ENCODE assay signal across 7 mouse cellular contexts in genomic region chr13:23752742-23753172, GRCm38 (mm10). TPM values are rescaled to one million over a fixed set of nuclear protein-coding genes. Genes with fewer than 3 reads are reported as not detected.
A peak's percentile ranks its signal among the peaks of the same experiment; 100 is the strongest.
DNase-seq lines count a peak whose midpoint lies in the region; ATAC-seq and TF ChIP-seq lines count a peak whose summit lies in the region.

No protein-coding gene starts in this region.

- H3K4me3 ChIP-seq in C2C12 (ENCODE audit: insufficient read depth, poor library complexity, severe bottlenecking): peak overlapping the region; percentile 7
- H3K4me3 ChIP-seq in forebrain, embryonic 13.5 days: peak overlapping the region; percentile 39
- peak overlapping the region; percentile 60 for H3K4me3 ChIP-seq in liver, embryonic 16.5 days (ENCODE audit: low read depth, low read length)

- H3K4me2 ChIP-seq in forebrain, embryonic 13.5 days: peak overlapping the region; percentile 56
- H3K4me2 ChIP-seq in liver, embryonic 16.5 days (ENCODE audit: low read depth, low read length): peak overlapping the region; percentile 53

- peak overlapping the region; percentile 81 for H3K27ac ChIP-seq in forebrain, embryonic 13.5 days
- H3K27ac ChIP-seq in liver, embryonic 16.5 days (ENCODE audit: low read length): peak overlapping the region; percentile 95

- H3K79me3 ChIP-seq in C2C12 (ENCODE audit: low read depth): no peaks in the 10 kb centered on the region

- H3K9ac ChIP-seq in forebrain, embryonic 13.5 days: peak overlapping the region; percentile 69
- H3K9ac ChIP-seq in liver, embryonic 16.5 days (ENCODE audit: low read depth, low read length): peak overlapping the region; percentile 77

- DNase-seq in 3T3-L1 (ENCODE audit: low read depth, low spot score): peak; percentile 36
- DNase-seq in urinary bladder, postnatal 36 days (ENCODE audit: low spot score in 2 of 2): no peak
- no peak for DNase-seq in cerebellum, adult 11-12 months
- no peak for DNase-seq in gastrocnemius, adult 8-10 months (ENCODE audit: low spot score in 2 of 2)

- H3ac ChIP-seq in C2C12 (ENCODE audit: control insufficient read depth, insufficient read length, low read depth): peak overlapping the region; percentile 59

- H3K4me1 ChIP-seq in forebrain, embryonic 13.5 days: peaks cover 23% of the 10 kb centered on the region
- peaks cover 25% of the 10 kb centered on the region for H3K4me1 ChIP-seq in liver, embryonic 16.5 days (ENCODE audit: control insufficient read depth, low read depth, low read length)

- H3K36me3 ChIP-seq in C2C12 (ENCODE audit: control insufficient read depth, insufficient read depth): no peaks in the 10 kb centered on the region
- H3K36me3 ChIP-seq in forebrain, embryonic 13.5 days (ENCODE audit: poor library complexity, severe bottlenecking): no peaks in the 10 kb centered on the region
- H3K36me3 ChIP-seq in liver, embryonic 16.5 days (ENCODE audit: control insufficient read depth, insufficient read depth): no peaks in the 10 kb centered on the region

- WGBS in forebrain, embryonic 13.5 days: 2% methylated on average over 6 of the region's 6 CpGs
- 4% methylated on average over 6 of the region's 6 CpGs for WGBS in liver, embryonic 16.5 days (ENCODE audit: insufficient replicate concordance)

- TF ChIP-seq CTCF in C2C12 (IDR thresholded peaks at IDR 0.05; ENCODE audit: control insufficient read depth, insufficient read depth, insufficient read length): no peak

- no peak for ATAC-seq in forebrain, embryonic 13.5 days
- ATAC-seq in liver, embryonic 16.5 days (ENCODE audit: low read depth): no peak

- H3K9me3 ChIP-seq in forebrain, embryonic 13.5 days (replicated peaks): no peaks in the 10 kb centered on the region
- H3K9me3 ChIP-seq in liver, embryonic 16.5 days (replicated peaks; ENCODE audit: control insufficient read depth, low read length): no peaks in the 10 kb centered on the region

- H3K79me2 ChIP-seq in C2C12 (ENCODE audit: control insufficient read depth, insufficient read depth): no peaks in the 10 kb centered on the region

- H3K27me3 ChIP-seq in C2C12 (ENCODE audit: control insufficient read depth, insufficient read depth, insufficient read length): no peaks in the 10 kb centered on the region
- no peaks in the 10 kb centered on the region for H3K27me3 ChIP-seq in forebrain, embryonic 13.5 days
- no peaks in the 10 kb centered on the region for H3K27me3 ChIP-seq in liver, embryonic 16.5 days (ENCODE audit: control insufficient read depth, insufficient read depth, low read depth, low read length)

TF ChIP-seq in C2C12, 6 proteins besides CTCF, POLR2A, EP300 and RAD21:
- TF ChIP-seq MAX (IDR thresholded peaks at IDR 0.05): no peak
- no peak for TF ChIP-seq FOSL1 (IDR thresholded peaks at IDR 0.05; ENCODE audit: insufficient read depth, low read length, poor library complexity, severe bottlenecking)
- no peak for TF ChIP-seq MYOD1 (IDR thresholded peaks at IDR 0.05; ENCODE audit: control insufficient read depth, insufficient read length, low read depth)
- no peak for TF ChIP-seq MYOG (IDR thresholded peaks at IDR 0.05; ENCODE audit: control insufficient read depth, extremely low read depth, insufficient read length)
- TF ChIP-seq USF1 (IDR thresholded peaks at IDR 0.05; ENCODE audit: low read depth): no peak
- TF ChIP-seq CEBPB (IDR thresholded peaks at IDR 0.05; ENCODE audit: low read depth): no peak

RNA-seq across cellular contexts. Expression of gene Hist1h3b, which starts 0.7 kb away (rescaled TPM):
- polyA plus RNA-seq in C2C12 (2012; fragmentation: generic; extraction: Trizol): 2.0 TPM
- 17.0 and 19.6 TPM in 2 replicates for polyA plus RNA-seq in forebrain, embryonic 13.5 days (2015; fragmentation: Nextera tagmentation; extraction: Ambion mirVana)
- 14.4 TPM in 2 replicates for polyA plus RNA-seq in liver, embryonic 16.5 days (2015; fragmentation: Nextera tagmentation; extraction: Ambion mirVana)
- total RNA-seq in gastrocnemius, adult 8-10 months (2022): 1 to 10 TPM in 2 of 4 experiments, not detected in 2; 2.7 to 2.8 TPM

RNA-seq across cellular contexts. Expression of gene Hist1h2ab, which starts 1.8 kb away (rescaled TPM):
- 9.3 TPM for polyA plus RNA-seq in C2C12 (2012; fragmentation: generic; extraction: Trizol)
- polyA plus RNA-seq in forebrain, embryonic 13.5 days (2015; fragmentation: Nextera tagmentation; extraction: Ambion mirVana): 58.6 and 70.5 TPM in 2 replicates
- 49.0 and 58.5 TPM in 2 replicates for polyA plus RNA-seq in liver, embryonic 16.5 days (2015; fragmentation: Nextera tagmentation; extraction: Ambion mirVana)
- 1 to 10 TPM in 2 of 4 experiments, under 1 TPM in 1, not detected in 1; 0.97 to 4.9 (median 3.5) TPM for total RNA-seq in gastrocnemius, adult 8-10 months (2022)

RNA-seq across cellular contexts. Expression of gene Hist1h4b, which starts 4.1 kb away (rescaled TPM):
- 16.8 TPM for polyA plus RNA-seq in C2C12 (2012; fragmentation: generic; extraction: Trizol)
- 5.7 and 6.1 TPM in 2 replicates for polyA plus RNA-seq in forebrain, embryonic 13.5 days (2015; fragmentation: Nextera tagmentation; extraction: Ambion mirVana)
- 3.5 and 5.4 TPM in 2 replicates for polyA plus RNA-seq in liver, embryonic 16.5 days (2015; fragmentation: Nextera tagmentation; extraction: Ambion mirVana)
- total RNA-seq in gastrocnemius, adult 8-10 months (2022): 1 to 10 TPM in 2 of 4 experiments, under 1 TPM in 1, not detected in 1; 0.82 to 2.9 (median 1.8) TPM

RNA-seq across cellular contexts. Expression of gene Hist1h2bb, which starts 6.2 kb away (rescaled TPM):
- 2.8 TPM for polyA plus RNA-seq in C2C12 (2012; fragmentation: generic; extraction: Trizol)
- 3.0 and 5.5 TPM in 2 replicates for polyA plus RNA-seq in forebrain, embryonic 13.5 days (2015; fragmentation: Nextera tagmentation; extraction: Ambion mirVana)
- polyA plus RNA-seq in liver, embryonic 16.5 days (2015; fragmentation: Nextera tagmentation; extraction: Ambion mirVana): 3.2 and 6.3 TPM in 2 replicates
- total RNA-seq in gastrocnemius, adult 8-10 months (2022): 1 to 10 TPM; 1.1 to 1.6 (median 1.4) TPM

RNA-seq across cellular contexts. Expression of gene Hist1h3c, which starts 7.4 kb away (rescaled TPM):
- polyA plus RNA-seq in C2C12 (2012; fragmentation: generic; extraction: Trizol): 6.1 TPM
- polyA plus RNA-seq in forebrain, embryonic 13.5 days (2015; fragmentation: Nextera tagmentation; extraction: Ambion mirVana): 8.8 and 10.8 TPM in 2 replicates
- polyA plus RNA-seq in liver, embryonic 16.5 days (2015; fragmentation: Nextera tagmentation; extraction: Ambion mirVana): 4.4 and 7.4 TPM in 2 replicates
- total RNA-seq in gastrocnemius, adult 8-10 months (2022): not detected

Comparison
In these comparisons a context has a peak if more than half of its experiments do, and no peak if none do; other contexts are left out.
1. H3K4me3 ChIP-seq: peak in every context shown above with its lines; median percentile 60 in liver, embryonic 16.5 days; 39 in forebrain, embryonic 13.5 days; 7 in C2C12.